Mouse (Mus musculus) cortical plate, adult 2 months (tissue): ENCODE data around the gene Arhgef38.

Source experiments
- CTCF ChIP-seq: fragments of 200-500 bp; IDR thresholded peaks from 2 replicates; pipeline ENCODE4 v1.5.1; 2011; ENCODE audit warnings: mild to moderate bottlenecking, control low read depth, low read length; ENCODE audit not compliant: insufficient read depth; ENCODE audit errors: extremely low read depth
- POLR2A ChIP-seq: fragments of 200-500 bp; IDR thresholded peaks from 2 replicates; pipeline ENCODE4 v1.6.1; 2011; ENCODE audit warnings: mild to moderate bottlenecking, low read length, control low read depth; ENCODE audit not compliant: insufficient read depth; ENCODE audit errors: extremely low read depth

DNA sequence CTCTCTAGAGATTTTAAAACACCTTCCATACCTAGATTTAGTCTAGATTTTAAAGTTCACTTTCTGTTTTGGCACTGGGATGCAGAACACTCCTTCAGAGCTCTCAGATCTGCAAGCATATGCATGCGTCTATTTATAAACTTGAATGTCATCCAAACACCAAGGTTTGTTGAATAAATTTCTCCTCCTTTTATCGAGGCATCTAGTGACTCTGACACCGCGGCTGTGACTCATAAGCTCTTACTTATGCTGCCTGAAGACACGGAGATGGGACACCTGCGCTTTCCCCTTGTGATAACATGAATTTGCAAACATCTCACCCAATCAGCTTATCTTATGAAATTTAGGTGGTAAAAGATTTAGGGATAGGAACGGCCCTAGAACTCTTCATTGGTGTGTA lies 65.0 kb downstream of the Arhgef38 start:
- TF ChIP-seq POLR2A (no peak), CTCF (no peak)
